Mouse (Mus musculus): ENCODE data around the gene Hist1h2bf.
"Not testable (repeated sequence)": the region's sequence is repeated elsewhere in the genome, so short reads cannot be mapped to it uniquely, and the experiment has no call there.

GRCm38 (mm10) chr13:23535137-23536075 is 38.6 kb downstream of the Hist1h2bf start, which contains the start of gene Hist1h3g:
- not testable (repeated sequence) for TF ChIP-seq CTCF (IDR thresholded peaks at IDR 0.05; ENCODE audit: insufficient read depth, low read length); POLR2A (IDR thresholded peaks at IDR 0.05; ENCODE audit: borderline replicate concordance, extremely low read depth, low read depth, low read length)
